Mouse (Mus musculus): ENCODE data around the gene Tbc1d24. TPM values are rescaled to one million over a fixed set of nuclear protein-coding genes. Genes with fewer than 3 reads are reported as not detected.

Gene Tbc1d24
- total and polyA plus RNA-seq, 2 experiments from 2014 or later = 23.5 to 113 TPM

- 94% methylated on average over 5 of the region's 5 CpGs for WGBS
- H3K27ac ChIP-seq (ENCODE audit: low read depth, low read length) = no peak overlapping the region
- DNase-seq (no peak), ATAC-seq (no peak)
- no peak overlapping the region for H3K9ac ChIP-seq
- H3K36me3 ChIP-seq (ENCODE audit: insufficient read depth) = peaks cover 24% of the 10 kb centered on the region
- no peak overlapping the region for H3K4me3 ChIP-seq (ENCODE audit: low read depth, low read length)
- no peak overlapping the region for H3K4me2 ChIP-seq (ENCODE audit: low read depth)
- peaks cover 11% of the 10 kb centered on the region; the same call in 1 of the 2 replicates for H3K4me1 ChIP-seq (ENCODE audit: insufficient read depth)
- TF ChIP-seq CTCF (IDR thresholded peaks at IDR 0.05; ENCODE audit: low read depth) = no peak
- no peaks in the 10 kb centered on the region for H3K27me3 ChIP-seq (ENCODE audit: insufficient read depth, low read length)
- no peaks in the 10 kb centered on the region for H3K9me3 ChIP-seq (ENCODE audit: low read length)
These were observed 18.2 kb upstream of the Tbc1d24 start for GRCm38 (mm10) chr17:24223513-24223912.

- no peak overlapping the region for H3K4me2 ChIP-seq (ENCODE audit: low read depth)
These were observed 17.3 kb upstream of the Tbc1d24 start for GRCm38 (mm10) chr17:24222653-24223052.

GRCm38 (mm10) chr17:24220435-24221411 lies 15.4 kb upstream of the Tbc1d24 start, which contains the start of gene Tedc2:
Gene Tedc2 (minus strand): TSS chr17:24220851.
- Histone ChIP-seq H3K36me3 (ENCODE audit: insufficient read depth) (peaks cover 21% of the 10 kb centered on the region), H3K4me1 (ENCODE audit: insufficient read depth) (peaks cover 11% of the 10 kb centered on the region; the same call in 1 of the 2 replicates), H3K27ac (ENCODE audit: low read depth, low read length) (peak within 1 kb of the TSS; percentile 73), H3K4me2 (ENCODE audit: low read depth) (peak within 1 kb of the TSS; percentile 86), H3K9me3 (ENCODE audit: low read length) (no peaks in the 10 kb centered on the region), H3K4me3 (ENCODE audit: low read depth, low read length) (peak within 1 kb of the TSS; percentile 70), H3K9ac (peak within 1 kb of the TSS; percentile 66), H3K27me3 (ENCODE audit: insufficient read depth, low read length) (no peaks in the 10 kb centered on the region)
- WGBS = 6% methylated on average over 41 of the region's 41 CpGs
- peak; percentile 90 for DNase-seq
- TF ChIP-seq CTCF (IDR thresholded peaks at IDR 0.05; ENCODE audit: low read depth) = no peak
- ATAC-seq = peak; percentile 97

More at GRCm38 (mm10) chr17:24222653-24223052, 17.3 kb upstream of the Tbc1d24 start:
- no peak overlapping the region for H3K4me3 ChIP-seq (ENCODE audit: low read depth, low read length)
- WGBS = 83% methylated on average over 6 of the region's 6 CpGs
- H3K27me3 ChIP-seq (ENCODE audit: insufficient read depth, low read length) = no peaks in the 10 kb centered on the region
- H3K27ac ChIP-seq (ENCODE audit: low read depth, low read length) = no peak overlapping the region
- peaks cover 11% of the 10 kb centered on the region; the same call in 1 of the 2 replicates for H3K4me1 ChIP-seq (ENCODE audit: insufficient read depth)
- H3K9me3 ChIP-seq (ENCODE audit: low read length) = no peaks in the 10 kb centered on the region
- H3K36me3 ChIP-seq (ENCODE audit: insufficient read depth) = peaks cover 19% of the 10 kb centered on the region
- DNase-seq = no peak
- ATAC-seq = no peak
- H3K9ac ChIP-seq = no peak overlapping the region
- no peak for TF ChIP-seq CTCF (IDR thresholded peaks at IDR 0.05; ENCODE audit: low read depth)

- Histone ChIP-seq H3K9ac (no peak overlapping the region), H3K9me3 (ENCODE audit: low read length) (no peaks in the 10 kb centered on the region), H3K4me1 (ENCODE audit: insufficient read depth) (peaks cover 13% of the 10 kb centered on the region), H3K4me3 (ENCODE audit: low read depth, low read length) (no peak overlapping the region), H3K27me3 (ENCODE audit: insufficient read depth, low read length) (no peaks in the 10 kb centered on the region), H3K4me2 (ENCODE audit: low read depth) (no peak overlapping the region), H3K27ac (ENCODE audit: low read depth, low read length) (no peak overlapping the region), H3K36me3 (ENCODE audit: insufficient read depth) (peaks cover 18% of the 10 kb centered on the region)
- DNase-seq = no peak
- ATAC-seq = no peak
- 72% methylated on average over 4 of the region's 4 CpGs for WGBS
- TF ChIP-seq CTCF (IDR thresholded peaks at IDR 0.05; ENCODE audit: low read depth) = no peak
These were observed 11.5 kb upstream of the Tbc1d24 start for GRCm38 (mm10) chr17:24216836-24217235.

- peaks cover 24% of the 10 kb centered on the region for H3K4me1 ChIP-seq (ENCODE audit: insufficient read depth)
- DNase-seq (no peak), ATAC-seq (no peak)
- H3K27ac ChIP-seq (ENCODE audit: low read depth, low read length) = no peak overlapping the region
- TF ChIP-seq CTCF (IDR thresholded peaks at IDR 0.05; ENCODE audit: low read depth) = no peak
- no peak overlapping the region for H3K4me2 ChIP-seq (ENCODE audit: low read depth)
- no peaks in the 10 kb centered on the region for H3K27me3 ChIP-seq (ENCODE audit: insufficient read depth, low read length)
- peaks cover 18% of the 10 kb centered on the region for H3K36me3 ChIP-seq (ENCODE audit: insufficient read depth)
- H3K4me3 ChIP-seq (ENCODE audit: low read depth, low read length) = no peak overlapping the region
- H3K9me3 ChIP-seq (ENCODE audit: low read length) = no peaks in the 10 kb centered on the region
- WGBS = 73% methylated on average over 6 of the region's 6 CpGs
- no peak overlapping the region for H3K9ac ChIP-seq
These were observed 7.8 kb upstream of the Tbc1d24 start for GRCm38 (mm10) chr17:24213186-24213585.

- no peaks in the 10 kb centered on the region for H3K27me3 ChIP-seq (ENCODE audit: insufficient read depth, low read length)
- H3K4me2 ChIP-seq (ENCODE audit: low read depth) = peak overlapping the region; percentile 100; the same call in 1 of the 2 replicates
- peak; percentile 72; the same call in 1 of the 2 replicates for TF ChIP-seq CTCF (IDR thresholded peaks at IDR 0.05; ENCODE audit: low read depth)
- H3K4me3 ChIP-seq (ENCODE audit: low read depth, low read length) = peak overlapping the region; percentile 55; the same call in 1 of the 2 replicates
- peaks cover 30% of the 10 kb centered on the region for H3K4me1 ChIP-seq (ENCODE audit: insufficient read depth)
- 22% methylated on average over 5 of the region's 5 CpGs for WGBS
- DNase-seq = no peak
- H3K27ac ChIP-seq (ENCODE audit: low read depth, low read length) = no peak overlapping the region
- H3K9ac ChIP-seq = no peak overlapping the region
- peaks cover 18% of the 10 kb centered on the region for H3K36me3 ChIP-seq (ENCODE audit: insufficient read depth)
- ATAC-seq = no peak
- H3K9me3 ChIP-seq (ENCODE audit: low read length) = no peaks in the 10 kb centered on the region
These were observed 7.2 kb upstream of the Tbc1d24 start for GRCm38 (mm10) chr17:24212441-24213018.
